Mouse (Mus musculus) lung, embryonic 16.5 days (tissue): Measurements from ENCODE around the gene Ankrd24. TPM values are rescaled to one million over a fixed set of nuclear protein-coding genes. Genes with fewer than 3 reads are reported as not detected.
"Not testable (repeated sequence)": the region's sequence is repeated elsewhere in the genome, so short reads cannot be mapped to it uniquely, and the experiment has no call there.

Experiments used
- ATAC-seq: fragments of 200-750 bp; cut with Nextera tagmentation; 2 replicates; pipeline ENCODE4 v1.8.0; 2017; ENCODE audit warnings: low read depth, mild to moderate bottlenecking, moderate library complexity
- H3K27ac ChIP-seq: fragments of 300-500 bp; sonication (generic); 2 replicates; pipeline ENCODE4 v1.5.1; 2014; ENCODE audit warnings: mild to moderate bottlenecking, control low read depth, low read length
- H3K27me3 ChIP-seq: fragments of 300-500 bp; sonication (generic); 2 replicates; pipeline ENCODE4 v1.6.1; 2014; ENCODE audit warnings: low read depth, low read length, mixed read lengths; ENCODE audit not compliant: control insufficient read depth, insufficient read depth
- H3K36me3 ChIP-seq: fragments of 300-500 bp; sonication (generic); 2 replicates; pipeline ENCODE4 v1.6.1; 2014; ENCODE audit warnings: low read length; ENCODE audit not compliant: control insufficient read depth, insufficient read depth
- H3K4me1 ChIP-seq: fragments of 300-500 bp; sonication (generic); replicated peaks from 2 replicates; pipeline ENCODE4 v1.6.1; 2014; ENCODE audit warnings: low read length, mixed read lengths; ENCODE audit not compliant: control insufficient read depth, insufficient read depth
- H3K4me2 ChIP-seq: fragments of 300-500 bp; sonication (generic); 2 replicates; pipeline ENCODE4 v1.6.1; 2014; ENCODE audit warnings: low read depth, low read length, control low read depth
- H3K4me3 ChIP-seq: fragments of 300-500 bp; sonication (generic); 2 replicates; pipeline ENCODE4 v1.5.1; 2014; ENCODE audit warnings: mild to moderate bottlenecking, low read length, control low read depth
- H3K9ac ChIP-seq: fragments of 300-500 bp; sonication (generic); 2 replicates; pipeline ENCODE4 v1.6.1; 2014; ENCODE audit warnings: low read length, control low read depth
- H3K9me3 ChIP-seq: fragments of 300-500 bp; sonication (generic); 2 replicates; pipeline ENCODE4 v1.6.1; 2016; ENCODE audit warnings: low read length; ENCODE audit not compliant: control insufficient read depth
- WGBS: fragments of 180-500 bp; shearing (Covaris S2); extraction: QIAGEN DNeasy Blood & Tissue Kit; methylation state at CpG from one replicate; pipeline ENCODE4 v1.1.7; 2014; 5-methylcytosine and 5-hydroxymethylcytosine counted together
- polyA plus RNA-seq: library from polyadenylated mRNA; unstranded; fragments of >200 nt; fragmentation: Nextera tagmentation; extraction: Ambion mirVana; gene quantifications from 2 replicates; pipeline ENCODE4 v1.2.1, GENCODE M21; 2015

The Ankrd24 gene
- polyA plus RNA-seq, 1 experiment from 2014 or later: 9.2 TPM

- H3K4me3 ChIP-seq: no peak overlapping the region
- WGBS: 61% methylated on average over 6 of the region's 6 CpGs
- no peak overlapping the region for H3K4me2 ChIP-seq
- no peaks in the 10 kb centered on the region for H3K27me3 ChIP-seq
- peaks cover 12% of the 10 kb centered on the region for H3K4me1 ChIP-seq
- no peak overlapping the region for H3K27ac ChIP-seq
- no peaks in the 10 kb centered on the region for H3K36me3 ChIP-seq
- H3K9me3 ChIP-seq: no peaks in the 10 kb centered on the region
- H3K9ac ChIP-seq: no peak overlapping the region
- no peak for ATAC-seq
These were observed 9.8 kb downstream of the Ankrd24 start for GRCm38 (mm10) chr10:81638101-81638500.

- not testable (repeated sequence) for H3K4me3 ChIP-seq, H3K4me2 ChIP-seq, H3K9ac ChIP-seq, H3K27ac ChIP-seq, ATAC-seq, H3K36me3 ChIP-seq, H3K27me3 ChIP-seq, H3K9me3 ChIP-seq
- 27% methylated on average over 4 of the region's 4 CpGs for WGBS
- H3K4me1 ChIP-seq: peaks cover 12% of the 10 kb centered on the region
These were observed 12.5 kb downstream of the Ankrd24 start for GRCm38 (mm10) chr10:81640825-81641224.

- Histone ChIP-seq H3K4me1 (peaks cover 12% of the 10 kb centered on the region), H3K36me3 (no peaks in the 10 kb centered on the region), H3K4me3 (no peak overlapping the region), H3K4me2 (no peak overlapping the region), H3K27me3 (no peaks in the 10 kb centered on the region), H3K9me3 (no peaks in the 10 kb centered on the region), H3K9ac (no peak overlapping the region), H3K27ac (no peak overlapping the region)
- ATAC-seq: no peak
- 88% methylated on average over 2 of the region's 2 CpGs for WGBS
These were observed 13.2 kb downstream of the Ankrd24 start for GRCm38 (mm10) chr10:81641566-81641965.

GRCm38 (mm10) chr10:81641978-81642647, 13.8 kb downstream of the Ankrd24 start:
- Histone ChIP-seq H3K4me1 (peaks cover 12% of the 10 kb centered on the region), H3K4me2 (peak overlapping the region; percentile 92), H3K9ac (peak overlapping the region; percentile 97), H3K27ac (no peak overlapping the region; the same call in 1 of the 2 replicates), H3K4me3 (peak overlapping the region; percentile 85), H3K27me3 (no peaks in the 10 kb centered on the region), H3K36me3 (no peaks in the 10 kb centered on the region), H3K9me3 (no peaks in the 10 kb centered on the region)
- ATAC-seq: no peak
- 75% methylated on average over 8 of the region's 8 CpGs for WGBS

GRCm38 (mm10) chr10:81642648-81643448, 14.5 kb downstream of the Ankrd24 start:
- ATAC-seq: no peak
- H3K4me3 ChIP-seq: peak overlapping the region; percentile 85
- H3K36me3 ChIP-seq: no peaks in the 10 kb centered on the region
- peaks cover 12% of the 10 kb centered on the region for H3K4me1 ChIP-seq
- WGBS: 16% methylated on average over 24 of the region's 24 CpGs
- H3K27me3 ChIP-seq: no peaks in the 10 kb centered on the region
- peak overlapping the region; percentile 96 for H3K27ac ChIP-seq
- peak overlapping the region; percentile 97 for H3K9ac ChIP-seq
- H3K4me2 ChIP-seq: peak overlapping the region; percentile 92
- H3K9me3 ChIP-seq: no peaks in the 10 kb centered on the region

GRCm38 (mm10) chr10:81643449-81644055, 15.2 kb downstream of the Ankrd24 start:
- H3K27me3 ChIP-seq: no peaks in the 10 kb centered on the region
- H3K4me2 ChIP-seq: peak overlapping the region; percentile 92
- H3K36me3 ChIP-seq: no peaks in the 10 kb centered on the region
- H3K4me3 ChIP-seq: peak overlapping the region; percentile 85
- WGBS: under 1% methylated on average over 75 of the region's 75 CpGs
- peak overlapping the region; percentile 97 for H3K9ac ChIP-seq
- H3K27ac ChIP-seq: peak overlapping the region; percentile 96
- H3K4me1 ChIP-seq: peaks cover 12% of the 10 kb centered on the region
- peak; percentile 93 for ATAC-seq
- H3K9me3 ChIP-seq: no peaks in the 10 kb centered on the region

GRCm38 (mm10) chr10:81644162-81644561, 15.8 kb downstream of the Ankrd24 start:
- H3K4me1 ChIP-seq: peaks cover 12% of the 10 kb centered on the region
- peak overlapping the region; percentile 85 for H3K4me3 ChIP-seq
- peak overlapping the region; percentile 97 for H3K9ac ChIP-seq
- H3K9me3 ChIP-seq: no peaks in the 10 kb centered on the region
- WGBS: 56% methylated on average over 2 of the region's 2 CpGs
- H3K4me2 ChIP-seq: peak overlapping the region; percentile 92
- H3K27ac ChIP-seq: peak overlapping the region; percentile 96; the same call in 1 of the 2 replicates
- no peaks in the 10 kb centered on the region for H3K27me3 ChIP-seq
- no peak for ATAC-seq
- no peaks in the 10 kb centered on the region for H3K36me3 ChIP-seq

- H3K36me3 ChIP-seq: no peaks in the 10 kb centered on the region
- H3K4me2 ChIP-seq: no peak overlapping the region
- no peak overlapping the region for H3K27ac ChIP-seq
- H3K4me1 ChIP-seq: peaks cover 12% of the 10 kb centered on the region
- no peak overlapping the region for H3K9ac ChIP-seq
- no peaks in the 10 kb centered on the region for H3K9me3 ChIP-seq
- no peaks in the 10 kb centered on the region for H3K27me3 ChIP-seq
- no peak for ATAC-seq
- WGBS: 85% methylated on average over 18 of the region's 18 CpGs
- H3K4me3 ChIP-seq: no peak overlapping the region
These were observed 16.4 kb downstream of the Ankrd24 start for GRCm38 (mm10) chr10:81644716-81645115.

GRCm38 (mm10) chr10:81645391-81645790, 17.1 kb downstream of the Ankrd24 start:
- no peak overlapping the region for H3K4me2 ChIP-seq
- no peak overlapping the region for H3K27ac ChIP-seq
- no peaks in the 10 kb centered on the region for H3K36me3 ChIP-seq
- H3K4me1 ChIP-seq: peaks cover 12% of the 10 kb centered on the region
- no peak overlapping the region for H3K4me3 ChIP-seq
- H3K27me3 ChIP-seq: no peaks in the 10 kb centered on the region
- WGBS: 89% methylated on average over 4 of the region's 4 CpGs
- no peak for ATAC-seq
- H3K9ac ChIP-seq: no peak overlapping the region
- no peaks in the 10 kb centered on the region for H3K9me3 ChIP-seq
